Mouse (Mus musculus) megakaryocyte, embryonic 14.5 days (primary cell): ENCODE data around the gene Trim44.

Experiments used
- FLI1 ChIP-seq: IDR thresholded peaks from 2 replicates; pipeline ENCODE4 v1.6.1; 2012; ENCODE audit warnings: low read length, inconsistent platforms, mixed read lengths
- GATA1 ChIP-seq: IDR thresholded peaks from 3 replicates; pipeline ENCODE4 v1.6.1; 2012; ENCODE audit warnings: mixed read lengths, low read length, inconsistent platforms, borderline replicate concordance

DNA sequence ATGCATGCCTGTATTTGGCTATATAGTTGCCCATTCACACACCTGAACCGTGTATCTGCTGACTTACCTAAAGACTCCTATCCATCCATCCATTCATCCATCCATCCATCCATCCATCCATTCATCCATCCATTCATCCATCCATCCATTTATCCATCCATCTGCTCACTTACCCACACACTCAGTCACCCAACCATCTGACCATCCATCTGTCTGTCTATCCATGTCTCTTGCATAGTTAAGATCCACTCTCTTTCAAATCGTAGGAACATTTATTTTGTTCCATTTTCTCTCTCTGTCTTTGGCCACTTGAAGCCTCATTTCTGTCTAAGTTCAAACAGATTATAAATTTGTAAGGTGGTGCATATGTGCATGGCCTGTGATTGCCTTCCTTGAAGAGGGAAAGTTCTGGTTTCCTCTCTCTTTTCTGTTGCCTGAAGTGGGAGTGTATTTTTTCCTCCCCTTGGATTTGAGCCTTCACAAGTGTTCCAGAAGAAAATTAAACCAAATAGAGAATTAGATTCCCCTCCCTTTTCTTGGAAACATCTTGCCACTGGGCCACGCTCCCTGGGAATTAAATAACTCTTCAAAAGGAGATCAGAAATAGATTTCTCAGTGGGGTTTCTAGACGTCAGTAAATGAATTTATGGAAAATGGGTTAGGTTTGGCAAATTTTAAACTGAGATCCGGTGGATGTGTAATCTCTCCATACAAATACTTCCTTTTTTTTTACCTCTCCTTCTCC, 150.9 kb downstream of the Trim44 start:
- TF ChIP-seq GATA1 (no peak), FLI1 (no peak)
